Mouse (Mus musculus) heart, postnatal 0 days (tissue): ENCODE data around the gene Rsu1. TPM values are rescaled to one million over a fixed set of nuclear protein-coding genes. Genes with fewer than 3 reads are reported as not detected.

ENCODE experiments used
- ATAC-seq: fragments of 200-750 bp; cut with Nextera tagmentation; 2 replicates; pipeline ENCODE4 v1.8.0; 2017; ENCODE audit warnings: low read depth, moderate number of reproducible peaks, moderate library complexity; ENCODE audit not compliant: insufficient read depth
- DNase-seq: peaks from one replicate; pipeline ENCODE4 v3.0.0-alpha.2; 2016; ENCODE audit warnings: low spot score
- H3K27ac ChIP-seq: fragments of 300-500 bp; sonication (generic); 2 replicates; pipeline ENCODE4 v1.5.1; 2014; ENCODE audit warnings: low read depth, mild to moderate bottlenecking
- H3K27me3 ChIP-seq: fragments of 300-500 bp; sonication (generic); 2 replicates; pipeline ENCODE4 v1.6.1; 2014; ENCODE audit warnings: low read length, mixed read lengths; ENCODE audit not compliant: control insufficient read depth, insufficient read depth
- H3K36me3 ChIP-seq: fragments of 300-500 bp; sonication (generic); replicated peaks from 2 replicates; pipeline ENCODE4 v1.6.1; 2014; ENCODE audit warnings: low read length, mixed read lengths; ENCODE audit not compliant: control insufficient read depth, insufficient read depth
- H3K4me1 ChIP-seq: fragments of 300-500 bp; sonication (generic); 2 replicates; pipeline ENCODE4 v1.6.1; 2014; ENCODE audit warnings: antibody characterized with exemption; ENCODE audit not compliant: control insufficient read depth, insufficient read depth
- H3K4me2 ChIP-seq: fragments of 300-500 bp; sonication (generic); 2 replicates; pipeline ENCODE4 v1.6.1; 2014; ENCODE audit warnings: low read depth, mild to moderate bottlenecking, low read length, moderate library complexity
- H3K4me3 ChIP-seq: fragments of 300-500 bp; sonication (generic); 2 replicates; pipeline ENCODE4 v1.5.1; 2014; ENCODE audit warnings: low read depth, low read length
- H3K9ac ChIP-seq: fragments of 300-500 bp; sonication (generic); replicated peaks from 2 replicates; pipeline ENCODE4 v1.6.1; 2014; ENCODE audit warnings: low read depth, low read length, mixed read lengths
- H3K9me3 ChIP-seq: fragments of 300-500 bp; sonication (generic); replicated peaks from 2 replicates; pipeline ENCODE4 v1.6.1; 2016; ENCODE audit warnings: low read length; ENCODE audit not compliant: control insufficient read depth
- CTCF ChIP-seq: IDR thresholded peaks from 2 replicates; pipeline ENCODE4 v1.5.1; 2016; ENCODE audit warnings: antibody characterized with exemption, control low read depth, low read depth
- EP300 ChIP-seq: IDR thresholded peaks from 2 replicates; pipeline ENCODE4 v1.6.1; 2016; ENCODE audit warnings: antibody characterized with exemption, low read depth
- WGBS: fragments of 180-500 bp; shearing (Covaris S2); extraction: QIAGEN DNeasy Blood & Tissue Kit; methylation state at CpG from one replicate; pipeline ENCODE4 v1.1.7; 2014; 5-methylcytosine and 5-hydroxymethylcytosine counted together
- polyA plus RNA-seq: library from polyadenylated mRNA; unstranded; fragments of >200 nt; fragmentation: Nextera tagmentation; extraction: Ambion mirVana; gene quantifications from 2 replicates; pipeline ENCODE4 v1.2.1, GENCODE M21; 2015
- total RNA-seq: library from RNA; depleted of rRNA; stranded (reverse); fragments of >200 nt; gene quantifications from 2 replicates; pipeline ENCODE4 v1.2.3, GENCODE M21; 2014; ENCODE audit warnings: low replicate concordance

Gene Rsu1
- total and polyA plus RNA-seq, 2 experiments from 2014 or later: 125 to 202 TPM

GRCm38 (mm10) chr2:13134890-13135289 lies 136.3 kb downstream of the Rsu1 start:
- Histone ChIP-seq H3K4me3 (no peak overlapping the region), H3K27me3 (no peaks in the 10 kb centered on the region), H3K9me3 (no peaks in the 10 kb centered on the region), H3K4me1 (no peaks in the 10 kb centered on the region), H3K27ac (no peak overlapping the region), H3K36me3 (no peaks in the 10 kb centered on the region), H3K9ac (no peak overlapping the region), H3K4me2 (no peak overlapping the region)
- TF ChIP-seq EP300: no peak
- TF ChIP-seq CTCF: no peak
- 86% methylated on average over 2 of the region's 2 CpGs for WGBS
- ATAC-seq (no peak), DNase-seq (no peak)

GRCm38 (mm10) chr2:13132841-13133240 lies 138.4 kb downstream of the Rsu1 start:
- Histone ChIP-seq H3K27me3 (no peaks in the 10 kb centered on the region), H3K4me1 (no peaks in the 10 kb centered on the region), H3K9me3 (no peaks in the 10 kb centered on the region), H3K27ac (no peak overlapping the region), H3K36me3 (no peaks in the 10 kb centered on the region), H3K9ac (no peak overlapping the region), H3K4me2 (no peak overlapping the region), H3K4me3 (no peak overlapping the region)
- TF ChIP-seq CTCF: no peak
- no peak for TF ChIP-seq EP300
- DNase-seq (no peak), ATAC-seq (no peak)
- 90% methylated on average over 8 of the region's 8 CpGs for WGBS

- TF ChIP-seq CTCF: no peak
- no peak for TF ChIP-seq EP300
Observed at GRCm38 (mm10) chr2:13132406-13132805, 138.8 kb downstream of the Rsu1 start.

GRCm38 (mm10) chr2:13129859-13130258 lies 141.4 kb downstream of the Rsu1 start:
- H3K9me3 ChIP-seq: no peaks in the 10 kb centered on the region
- TF ChIP-seq EP300 (no peak), CTCF (no peak)
- H3K4me3 ChIP-seq: no peak overlapping the region
- no peak overlapping the region for H3K4me2 ChIP-seq
- ATAC-seq: no peak
- no peak for DNase-seq
- H3K27ac ChIP-seq: no peak overlapping the region
- no peaks in the 10 kb centered on the region for H3K4me1 ChIP-seq
- no peak overlapping the region for H3K9ac ChIP-seq
- no peaks in the 10 kb centered on the region for H3K27me3 ChIP-seq
- no peaks in the 10 kb centered on the region for H3K36me3 ChIP-seq
- 69% methylated on average over 10 of the region's 10 CpGs for WGBS

More at GRCm38 (mm10) chr2:13132406-13132805, 138.8 kb downstream of the Rsu1 start:
- Histone ChIP-seq H3K4me3 (no peak overlapping the region), H3K4me1 (no peaks in the 10 kb centered on the region), H3K9me3 (no peaks in the 10 kb centered on the region), H3K27me3 (no peaks in the 10 kb centered on the region), H3K9ac (no peak overlapping the region), H3K36me3 (no peaks in the 10 kb centered on the region), H3K27ac (no peak overlapping the region), H3K4me2 (no peak overlapping the region)
- DNase-seq (no peak), ATAC-seq (no peak)
- WGBS: 80% methylated on average over 8 of the region's 8 CpGs

DNA sequence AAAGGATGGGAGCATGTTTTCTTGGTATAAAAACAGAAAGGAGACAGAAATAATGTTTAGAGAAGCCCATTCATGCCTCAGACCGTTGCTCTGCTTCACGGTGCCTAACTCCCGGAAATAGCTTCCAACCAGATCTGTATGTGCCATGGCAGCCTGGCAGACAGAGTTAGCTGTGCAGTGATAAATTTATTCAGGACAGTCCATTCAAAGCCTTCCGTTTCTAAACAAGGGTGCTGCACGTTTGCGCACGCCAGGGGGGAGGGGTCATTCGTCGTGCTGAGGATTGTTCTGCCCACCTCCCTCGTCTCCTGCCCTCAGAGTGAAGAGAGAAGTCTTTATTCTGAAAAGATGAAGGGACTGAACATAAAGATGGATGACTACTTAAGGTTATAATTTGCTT lies 141.9 kb downstream of the Rsu1 start:
- 70% methylated on average over 10 of the region's 10 CpGs for WGBS

GRCm38 (mm10) chr2:13120461-13120860 lies 150.8 kb downstream of the Rsu1 start:
- Histone ChIP-seq H3K4me1 (0 out of 2 replicates have a peak, but pooled peaks cover under 1% of the 10 kb centered on the region), H3K36me3 (no peaks in the 10 kb centered on the region), H3K9ac (no peak overlapping the region), H3K4me2 (no peak overlapping the region), H3K4me3 (no peak overlapping the region), H3K27ac (no peak overlapping the region), H3K27me3 (no peaks in the 10 kb centered on the region), H3K9me3 (no peaks in the 10 kb centered on the region)
- TF ChIP-seq CTCF (no peak), EP300 (no peak)
- WGBS: 89% methylated on average over 5 of the region's 5 CpGs
- no peak for ATAC-seq
- no peak for DNase-seq

More for the DNA sequence above, 141.9 kb downstream of the Rsu1 start:
- Histone ChIP-seq H3K4me3 (no peak overlapping the region), H3K4me2 (no peak overlapping the region), H3K36me3 (no peaks in the 10 kb centered on the region), H3K9me3 (no peaks in the 10 kb centered on the region), H3K9ac (no peak overlapping the region), H3K4me1 (no peaks in the 10 kb centered on the region), H3K27me3 (no peaks in the 10 kb centered on the region), H3K27ac (no peak overlapping the region)
- DNase-seq (no peak), ATAC-seq (no peak)
- TF ChIP-seq EP300 (no peak), CTCF (no peak)
